Mouse (Mus musculus): ENCODE data around the gene Vti1a. TPM values are rescaled to one million over a fixed set of nuclear protein-coding genes. Genes with fewer than 3 reads are reported as not detected.

Gene Vti1a
- polyA plus RNA-seq, 1 experiment from 2014 or later, result 26.7 TPM

- H3K27me3 ChIP-seq (ENCODE audit: control insufficient read depth, insufficient read depth, low read depth, low read length), result peaks cover 19% of the 10 kb centered on the region
- no peak overlapping the region for H3K27ac ChIP-seq (ENCODE audit: low read length)
- H3K9ac ChIP-seq (ENCODE audit: low read length), result no peak overlapping the region
- no peaks in the 10 kb centered on the region; the same call in 1 of the 2 replicates for H3K4me1 ChIP-seq (replicated peaks; ENCODE audit: control insufficient read depth, insufficient read depth, low read length)
- H3K4me3 ChIP-seq (ENCODE audit: low read length), result no peak overlapping the region
- H3K4me2 ChIP-seq (ENCODE audit: low read depth, low read length), result no peak overlapping the region
- 29% methylated on average over 9 of the region's 9 CpGs for WGBS
- no peaks in the 10 kb centered on the region for H3K9me3 ChIP-seq (ENCODE audit: control insufficient read depth, low read length)
- no peaks in the 10 kb centered on the region for H3K36me3 ChIP-seq (ENCODE audit: control insufficient read depth, insufficient read depth, low read length)
- peak; percentile 74 for ATAC-seq (ENCODE audit: low read depth)
These were observed 229.4 kb downstream of the Vti1a start for GRCm38 (mm10) chr19:55545529-55545928.

GRCm38 (mm10) chr19:55546009-55546528 lies 230.0 kb downstream of the Vti1a start:
- H3K9me3 ChIP-seq (ENCODE audit: control insufficient read depth, low read length), result no peaks in the 10 kb centered on the region
- H3K4me1 ChIP-seq (replicated peaks; ENCODE audit: control insufficient read depth, insufficient read depth, low read length), result no peaks in the 10 kb centered on the region; the same call in 1 of the 2 replicates
- peaks cover 19% of the 10 kb centered on the region for H3K27me3 ChIP-seq (ENCODE audit: control insufficient read depth, insufficient read depth, low read depth, low read length)
- no peak overlapping the region for H3K27ac ChIP-seq (ENCODE audit: low read length)
- ATAC-seq (ENCODE audit: low read depth), result peak; percentile 45
- 66% methylated on average over 13 of the region's 13 CpGs for WGBS
- H3K36me3 ChIP-seq (ENCODE audit: control insufficient read depth, insufficient read depth, low read length), result no peaks in the 10 kb centered on the region
- no peak overlapping the region for H3K9ac ChIP-seq (ENCODE audit: low read length)
- H3K4me2 ChIP-seq (ENCODE audit: low read depth, low read length), result no peak overlapping the region
- no peak overlapping the region for H3K4me3 ChIP-seq (ENCODE audit: low read length)

- WGBS, result 84% methylated on average over 10 of the region's 10 CpGs
- Histone ChIP-seq H3K27ac (ENCODE audit: low read length) (no peak overlapping the region), H3K4me3 (ENCODE audit: low read length) (no peak overlapping the region), H3K9me3 (ENCODE audit: control insufficient read depth, low read length) (no peaks in the 10 kb centered on the region), H3K9ac (ENCODE audit: low read length) (no peak overlapping the region), H3K36me3 (ENCODE audit: control insufficient read depth, insufficient read depth, low read length) (no peaks in the 10 kb centered on the region), H3K4me1 (replicated peaks; ENCODE audit: control insufficient read depth, insufficient read depth, low read length) (no peaks in the 10 kb centered on the region), H3K4me2 (ENCODE audit: low read depth, low read length) (no peak overlapping the region), H3K27me3 (ENCODE audit: control insufficient read depth, insufficient read depth, low read depth, low read length) (peaks cover 16% of the 10 kb centered on the region)
- ATAC-seq (ENCODE audit: low read depth), result no peak
These were observed 232.1 kb downstream of the Vti1a start for GRCm38 (mm10) chr19:55548206-55548605.

DNA sequence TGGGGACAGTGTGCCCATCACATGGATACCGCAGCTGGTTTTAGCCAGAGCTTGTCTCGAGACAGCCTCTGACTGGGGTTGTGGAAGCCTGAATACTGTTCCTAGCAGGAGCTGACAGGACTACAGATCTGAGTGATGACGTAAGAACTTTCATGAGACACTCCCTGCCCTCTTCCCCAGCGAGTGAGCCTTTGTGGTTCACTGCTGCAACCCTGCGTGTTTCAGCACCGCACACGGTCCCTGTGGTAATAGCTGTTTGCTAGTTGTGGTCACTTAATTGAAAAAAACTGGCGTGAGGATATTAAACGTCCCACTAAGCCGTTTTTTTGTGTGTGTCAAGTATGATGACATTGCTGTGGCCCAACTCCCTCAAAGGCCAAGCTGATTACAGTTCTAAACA lies 232.6 kb downstream of the Vti1a start:
- no peaks in the 10 kb centered on the region for H3K9me3 ChIP-seq (ENCODE audit: control insufficient read depth, low read length)
- peaks cover 16% of the 10 kb centered on the region for H3K27me3 ChIP-seq (ENCODE audit: control insufficient read depth, insufficient read depth, low read depth, low read length)
- H3K4me3 ChIP-seq (ENCODE audit: low read length), result no peak overlapping the region
- H3K4me1 ChIP-seq (replicated peaks; ENCODE audit: control insufficient read depth, insufficient read depth, low read length), result no peaks in the 10 kb centered on the region
- H3K9ac ChIP-seq (ENCODE audit: low read length), result no peak overlapping the region
- 63% methylated on average over 10 of the region's 10 CpGs for WGBS
- H3K4me2 ChIP-seq (ENCODE audit: low read depth, low read length), result no peak overlapping the region
- no peak for ATAC-seq (ENCODE audit: low read depth)
- no peak overlapping the region for H3K27ac ChIP-seq (ENCODE audit: low read length)
- no peaks in the 10 kb centered on the region for H3K36me3 ChIP-seq (ENCODE audit: control insufficient read depth, insufficient read depth, low read length)

GRCm38 (mm10) chr19:55550176-55550575 lies 234.1 kb downstream of the Vti1a start:
- no peak overlapping the region for H3K27ac ChIP-seq (ENCODE audit: low read length)
- 86% methylated on average over 6 of the region's 6 CpGs for WGBS
- ATAC-seq (ENCODE audit: low read depth), result no peak

DNA sequence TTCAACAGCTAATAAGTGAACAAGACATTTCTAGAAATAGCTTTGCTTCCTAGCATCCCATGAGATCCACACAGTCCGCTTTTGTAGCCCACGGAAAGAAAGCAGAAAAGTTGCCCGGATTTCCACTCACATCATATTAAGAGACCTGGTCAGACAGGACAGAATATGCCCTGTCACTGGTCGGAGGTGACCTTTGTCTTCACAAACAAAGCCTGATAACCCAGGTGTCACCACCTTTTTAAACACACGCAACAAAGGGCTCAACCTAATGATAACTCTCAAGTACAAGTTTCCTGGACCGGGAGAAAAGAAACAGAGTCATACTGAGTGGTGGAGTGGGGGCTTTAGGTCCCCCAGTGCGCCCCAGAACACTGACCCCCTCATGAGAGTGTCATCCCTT lies 236.2 kb downstream of the Vti1a start:
- no peaks in the 10 kb centered on the region for H3K9me3 ChIP-seq (ENCODE audit: control insufficient read depth, low read length)
- H3K9ac ChIP-seq (ENCODE audit: low read length), result no peak overlapping the region
- no peak overlapping the region for H3K4me2 ChIP-seq (ENCODE audit: low read depth, low read length)
- 56% methylated on average over 7 of the region's 7 CpGs for WGBS
- H3K4me1 ChIP-seq (replicated peaks; ENCODE audit: control insufficient read depth, insufficient read depth, low read length), result peaks cover 5% of the 10 kb centered on the region; the same call in 1 of the 2 replicates
- H3K27ac ChIP-seq (ENCODE audit: low read length), result no peak overlapping the region
- H3K36me3 ChIP-seq (ENCODE audit: control insufficient read depth, insufficient read depth, low read length), result no peaks in the 10 kb centered on the region
- no peak overlapping the region for H3K4me3 ChIP-seq (ENCODE audit: low read length)
- ATAC-seq (ENCODE audit: low read depth), result no peak
- H3K27me3 ChIP-seq (ENCODE audit: control insufficient read depth, insufficient read depth, low read depth, low read length), result peaks cover 12% of the 10 kb centered on the region

More at GRCm38 (mm10) chr19:55550176-55550575, 234.1 kb downstream of the Vti1a start:
- Histone ChIP-seq H3K9me3 (ENCODE audit: control insufficient read depth, low read length) (no peaks in the 10 kb centered on the region), H3K4me3 (ENCODE audit: low read length) (no peak overlapping the region), H3K4me1 (replicated peaks; ENCODE audit: control insufficient read depth, insufficient read depth, low read length) (no peaks in the 10 kb centered on the region), H3K36me3 (ENCODE audit: control insufficient read depth, insufficient read depth, low read length) (no peaks in the 10 kb centered on the region), H3K27me3 (ENCODE audit: control insufficient read depth, insufficient read depth, low read depth, low read length) (peaks cover 16% of the 10 kb centered on the region), H3K9ac (ENCODE audit: low read length) (no peak overlapping the region), H3K4me2 (ENCODE audit: low read depth, low read length) (no peak overlapping the region)

- Histone ChIP-seq H3K4me1 (replicated peaks; ENCODE audit: control insufficient read depth, insufficient read depth, low read length) (peaks cover 5% of the 10 kb centered on the region; the same call in 1 of the 2 replicates), H3K36me3 (ENCODE audit: control insufficient read depth, insufficient read depth, low read length) (no peaks in the 10 kb centered on the region), H3K27ac (ENCODE audit: low read length) (no peak overlapping the region), H3K4me3 (ENCODE audit: low read length) (no peak overlapping the region), H3K9ac (ENCODE audit: low read length) (no peak overlapping the region), H3K9me3 (ENCODE audit: control insufficient read depth, low read length) (no peaks in the 10 kb centered on the region), H3K4me2 (ENCODE audit: low read depth, low read length) (no peak overlapping the region), H3K27me3 (ENCODE audit: control insufficient read depth, insufficient read depth, low read depth, low read length) (peaks cover 12% of the 10 kb centered on the region)
- WGBS, result 68% methylated on average over 7 of the region's 7 CpGs
- ATAC-seq (ENCODE audit: low read depth), result no peak
These were observed 236.8 kb downstream of the Vti1a start for GRCm38 (mm10) chr19:55552861-55553260.

DNA sequence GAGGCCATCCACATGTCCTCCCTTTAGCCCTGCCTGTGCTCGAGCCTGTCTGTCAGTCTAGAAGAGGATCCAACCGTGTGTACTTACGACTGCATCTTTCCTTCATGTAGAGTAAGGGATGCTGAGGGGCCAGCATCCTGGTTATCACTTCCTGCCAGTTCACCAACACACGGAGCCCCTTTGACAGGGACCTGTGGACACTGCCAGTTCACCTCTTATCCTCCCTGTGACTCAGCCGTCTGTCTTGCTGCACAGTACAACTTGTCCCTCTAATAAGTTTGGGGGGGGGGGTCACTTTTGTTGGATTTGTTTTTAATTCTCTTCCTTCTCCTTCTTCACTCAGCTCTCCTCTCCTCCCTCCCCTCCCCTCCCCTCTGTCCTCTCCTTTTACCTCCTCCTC lies 238.2 kb downstream of the Vti1a start:
- no peak overlapping the region for H3K4me2 ChIP-seq (ENCODE audit: low read depth, low read length)
- H3K36me3 ChIP-seq (ENCODE audit: control insufficient read depth, insufficient read depth, low read length), result no peaks in the 10 kb centered on the region
- H3K4me3 ChIP-seq (ENCODE audit: low read length), result no peak overlapping the region
- 57% methylated on average over 5 of the region's 5 CpGs for WGBS
- no peaks in the 10 kb centered on the region for H3K27me3 ChIP-seq (ENCODE audit: control insufficient read depth, insufficient read depth, low read depth, low read length)
- no peak overlapping the region for H3K9ac ChIP-seq (ENCODE audit: low read length)
- no peak for ATAC-seq (ENCODE audit: low read depth)
- no peaks in the 10 kb centered on the region for H3K9me3 ChIP-seq (ENCODE audit: control insufficient read depth, low read length)
- H3K27ac ChIP-seq (ENCODE audit: low read length), result no peak overlapping the region
- H3K4me1 ChIP-seq (replicated peaks; ENCODE audit: control insufficient read depth, insufficient read depth, low read length), result peaks cover 5% of the 10 kb centered on the region; the same call in 1 of the 2 replicates

DNA sequence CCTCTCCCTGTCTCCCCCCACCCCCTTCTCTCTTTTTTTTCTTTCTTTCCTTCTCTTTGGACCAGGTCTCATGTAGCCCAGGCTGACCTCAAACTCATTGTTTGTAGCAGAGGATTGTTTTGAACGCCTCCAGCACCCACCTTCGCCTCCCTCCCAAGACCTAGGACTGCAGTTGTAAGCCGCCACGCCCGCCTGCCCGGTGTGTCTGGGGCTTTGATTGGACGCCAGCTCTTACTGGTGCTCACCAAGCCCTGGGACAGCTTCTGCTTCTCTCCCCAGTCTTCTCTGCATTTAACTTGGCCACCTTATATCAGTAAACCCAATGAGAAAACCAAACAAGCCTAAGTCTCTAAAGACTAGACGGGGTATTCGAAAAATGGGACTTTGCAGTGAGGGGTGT lies 238.6 kb downstream of the Vti1a start:
- WGBS, result 89% methylated on average over 9 of the region's 9 CpGs
- H3K27ac ChIP-seq (ENCODE audit: low read length), result no peak overlapping the region
- H3K4me1 ChIP-seq (replicated peaks; ENCODE audit: control insufficient read depth, insufficient read depth, low read length), result peaks cover 5% of the 10 kb centered on the region; the same call in 1 of the 2 replicates
- no peak for ATAC-seq (ENCODE audit: low read depth)
- H3K4me3 ChIP-seq (ENCODE audit: low read length), result no peak overlapping the region
- H3K4me2 ChIP-seq (ENCODE audit: low read depth, low read length), result no peak overlapping the region
- no peaks in the 10 kb centered on the region for H3K27me3 ChIP-seq (ENCODE audit: control insufficient read depth, insufficient read depth, low read depth, low read length)
- no peaks in the 10 kb centered on the region for H3K9me3 ChIP-seq (ENCODE audit: control insufficient read depth, low read length)
- H3K36me3 ChIP-seq (ENCODE audit: control insufficient read depth, insufficient read depth, low read length), result no peaks in the 10 kb centered on the region
- no peak overlapping the region for H3K9ac ChIP-seq (ENCODE audit: low read length)
